Mouse (Mus musculus) intestine, embryonic 15.5 days (tissue): Measurements from ENCODE around the gene Gcc1. TPM values are rescaled to one million over a fixed set of nuclear protein-coding genes. Genes with fewer than 3 reads are reported as not detected.

Experiments used
- ATAC-seq: fragments of 200-750 bp; cut with Nextera tagmentation; 2 replicates; pipeline ENCODE4 v1.8.0; 2017; ENCODE audit warnings: moderate TSS enrichment, moderate library complexity
- H3K27ac ChIP-seq: fragments of 300-500 bp; sonication (generic); 2 replicates; pipeline ENCODE4 v1.5.1; 2015; ENCODE audit warnings: mild to moderate bottlenecking, inconsistent platforms
- H3K27me3 ChIP-seq: fragments of 300-500 bp; sonication (generic); replicated peaks from 2 replicates; pipeline ENCODE4 v1.6.1; 2015; ENCODE audit warnings: inconsistent platforms
- H3K36me3 ChIP-seq: fragments of 300-500 bp; sonication (generic); 2 replicates; pipeline ENCODE4 v1.6.1; 2015; ENCODE audit warnings: inconsistent platforms
- H3K4me1 ChIP-seq: fragments of 300-500 bp; sonication (generic); replicated peaks from 2 replicates; pipeline ENCODE4 v1.6.1; 2015; ENCODE audit warnings: inconsistent platforms
- H3K4me2 ChIP-seq: fragments of 300-500 bp; sonication (generic); replicated peaks from 2 replicates; pipeline ENCODE4 v1.6.1; 2015; ENCODE audit warnings: mild to moderate bottlenecking, inconsistent platforms
- H3K4me3 ChIP-seq: fragments of 300-500 bp; sonication (generic); replicated peaks from 2 replicates; pipeline ENCODE4 v1.5.1; 2015; ENCODE audit warnings: inconsistent platforms
- H3K9ac ChIP-seq: fragments of 300-500 bp; sonication (generic); 2 replicates; pipeline ENCODE4 v1.6.1; 2015; ENCODE audit warnings: inconsistent platforms
- H3K9me3 ChIP-seq: fragments of 300-500 bp; sonication (generic); 2 replicates; pipeline ENCODE4 v1.6.1; 2016; ENCODE audit warnings: inconsistent platforms
- WGBS: fragments of 180-500 bp; shearing (Covaris S2); methylation state at CpG from one replicate; pipeline ENCODE4 v1.1.7; 2015; 5-methylcytosine and 5-hydroxymethylcytosine counted together
- polyA plus RNA-seq: library from polyadenylated mRNA; unstranded; fragments of >200 nt; fragmentation: Nextera tagmentation; extraction: Ambion mirVana; gene quantifications from 2 replicates; pipeline ENCODE4 v1.2.1, GENCODE M21; 2015

Gene Gcc1
- 8.5 and 8.7 TPM in 2 replicates for polyA plus RNA-seq

GRCm38 (mm10) chr6:28428290-28428689 is at the start of gene Gcc1:
Gene Gcc1 (minus strand): TSS chr6:28428390.
- H3K4me3 ChIP-seq = no peak within 1 kb of the TSS
- H3K27me3 ChIP-seq = no peaks in the 10 kb centered on the region
- no peaks in the 10 kb centered on the region for H3K9me3 ChIP-seq
- H3K4me2 ChIP-seq = no peak within 1 kb of the TSS
- no peak within 1 kb of the TSS for H3K9ac ChIP-seq
- ATAC-seq = no peak
- WGBS = 81% methylated on average over 3 of the region's 3 CpGs
- H3K27ac ChIP-seq = no peak within 1 kb of the TSS
- H3K4me1 ChIP-seq = 0 out of 2 replicates have a peak, but pooled peaks cover 11% of the 10 kb centered on the region
- H3K36me3 ChIP-seq = peaks cover 7% of the 10 kb centered on the region; the same call in 1 of the 2 replicates

- Histone ChIP-seq H3K4me2 (no peak within 1 kb of the TSS), H3K27ac (no peak within 1 kb of the TSS), H3K9me3 (no peaks in the 10 kb centered on the region), H3K4me3 (no peak within 1 kb of the TSS), H3K9ac (no peak within 1 kb of the TSS), H3K27me3 (no peaks in the 10 kb centered on the region), H3K4me1 (no peaks in the 10 kb centered on the region), H3K36me3 (no peaks in the 10 kb centered on the region)
- ATAC-seq = no peak
- 85% methylated on average over 5 of the region's 5 CpGs for WGBS
Observed at GRCm38 (mm10) chr6:28474839-28475238, 46.6 kb upstream of the Gcc1 start, which contains the start of gene Snd1. Gene Snd1 (plus strand): TSS chr6:28475139.

- Histone ChIP-seq H3K9me3 (no peaks in the 10 kb centered on the region), H3K9ac (no peak overlapping the region), H3K27ac (no peak overlapping the region), H3K4me3 (no peak overlapping the region), H3K27me3 (no peaks in the 10 kb centered on the region), H3K36me3 (no peaks in the 10 kb centered on the region), H3K4me2 (no peak overlapping the region), H3K4me1 (no peaks in the 10 kb centered on the region)
- no peak for ATAC-seq
- WGBS = 79% methylated on average over 4 of the region's 4 CpGs
Observed at GRCm38 (mm10) chr6:28474211-28474610, 46.0 kb upstream of the Gcc1 start.

GRCm38 (mm10) chr6:28471284-28472035 is 43.3 kb upstream of the Gcc1 start:
- no peaks in the 10 kb centered on the region for H3K36me3 ChIP-seq
- H3K4me1 ChIP-seq = no peaks in the 10 kb centered on the region
- ATAC-seq = no peak
- 87% methylated on average over 9 of the region's 9 CpGs for WGBS
- H3K27ac ChIP-seq = no peak overlapping the region
- no peak overlapping the region for H3K9ac ChIP-seq
- H3K27me3 ChIP-seq = no peaks in the 10 kb centered on the region
- H3K9me3 ChIP-seq = no peaks in the 10 kb centered on the region
- H3K4me2 ChIP-seq = no peak overlapping the region
- H3K4me3 ChIP-seq = no peak overlapping the region

GRCm38 (mm10) chr6:28470621-28471020 is 42.4 kb upstream of the Gcc1 start:
- H3K27me3 ChIP-seq = no peaks in the 10 kb centered on the region
- ATAC-seq = no peak
- H3K9ac ChIP-seq = no peak overlapping the region
- H3K4me3 ChIP-seq = no peak overlapping the region
- no peaks in the 10 kb centered on the region for H3K36me3 ChIP-seq
- no peak overlapping the region for H3K4me2 ChIP-seq
- no peak overlapping the region for H3K27ac ChIP-seq
- no peaks in the 10 kb centered on the region for H3K4me1 ChIP-seq
- H3K9me3 ChIP-seq = no peaks in the 10 kb centered on the region
- 82% methylated on average over 5 of the region's 5 CpGs for WGBS

GRCm38 (mm10) chr6:28470017-28470602 is 41.9 kb upstream of the Gcc1 start:
- Histone ChIP-seq H3K36me3 (no peaks in the 10 kb centered on the region), H3K9me3 (no peaks in the 10 kb centered on the region), H3K27me3 (no peaks in the 10 kb centered on the region), H3K4me2 (no peak overlapping the region), H3K9ac (no peak overlapping the region), H3K4me3 (no peak overlapping the region), H3K4me1 (no peaks in the 10 kb centered on the region), H3K27ac (no peak overlapping the region)
- WGBS = 63% methylated on average over 4 of the region's 4 CpGs
- ATAC-seq = 0 out of 2 replicates have a peak, but pooled peaks have one; percentile 36

GRCm38 (mm10) chr6:28464630-28465029 is 36.4 kb upstream of the Gcc1 start:
- Histone ChIP-seq H3K27me3 (no peaks in the 10 kb centered on the region), H3K9ac (no peak overlapping the region), H3K4me3 (no peak overlapping the region), H3K27ac (no peak overlapping the region), H3K4me2 (no peak overlapping the region; the same call in 1 of the 2 replicates), H3K36me3 (no peaks in the 10 kb centered on the region), H3K9me3 (no peaks in the 10 kb centered on the region), H3K4me1 (no peaks in the 10 kb centered on the region)
- WGBS = 16% methylated on average over 6 of the region's 6 CpGs
- peak; percentile 91 for ATAC-seq

- H3K9me3 ChIP-seq = no peaks in the 10 kb centered on the region
- H3K4me1 ChIP-seq = no peaks in the 10 kb centered on the region
- 5% methylated on average over 5 of the region's 5 CpGs for WGBS
- no peaks in the 10 kb centered on the region for H3K27me3 ChIP-seq
- no peak overlapping the region for H3K9ac ChIP-seq
- H3K4me2 ChIP-seq = no peak overlapping the region
- no peak for ATAC-seq
- H3K36me3 ChIP-seq = no peaks in the 10 kb centered on the region
- H3K4me3 ChIP-seq = no peak overlapping the region
- no peak overlapping the region for H3K27ac ChIP-seq
Observed at GRCm38 (mm10) chr6:28460534-28460933, 32.3 kb upstream of the Gcc1 start.

- no peaks in the 10 kb centered on the region for H3K36me3 ChIP-seq
- H3K4me2 ChIP-seq = no peak overlapping the region
- no peaks in the 10 kb centered on the region for H3K9me3 ChIP-seq
- H3K9ac ChIP-seq = no peak overlapping the region
- no peaks in the 10 kb centered on the region for H3K27me3 ChIP-seq
- no peak overlapping the region for H3K4me3 ChIP-seq
- no peaks in the 10 kb centered on the region for H3K4me1 ChIP-seq
- H3K27ac ChIP-seq = no peak overlapping the region
- ATAC-seq = no peak
Observed at GRCm38 (mm10) chr6:28459221-28459668, 31.1 kb upstream of the Gcc1 start.

GRCm38 (mm10) chr6:28450977-28451376 is 22.8 kb upstream of the Gcc1 start:
- no peaks in the 10 kb centered on the region for H3K4me1 ChIP-seq
- peaks cover 25% of the 10 kb centered on the region for H3K27me3 ChIP-seq
- no peak overlapping the region for H3K4me2 ChIP-seq
- no peak overlapping the region for H3K9ac ChIP-seq
- ATAC-seq = no peak
- H3K27ac ChIP-seq = no peak overlapping the region
- no peaks in the 10 kb centered on the region for H3K9me3 ChIP-seq
- 2% methylated on average over 12 of the region's 12 CpGs for whole genome bisulfite sequencing
- H3K4me3 ChIP-seq = no peak overlapping the region
- H3K36me3 ChIP-seq = no peaks in the 10 kb centered on the region

- Histone ChIP-seq H3K27me3 (peaks cover 25% of the 10 kb centered on the region), H3K4me1 (no peaks in the 10 kb centered on the region), H3K4me3 (no peak overlapping the region), H3K4me2 (no peak overlapping the region), H3K36me3 (no peaks in the 10 kb centered on the region), H3K9me3 (no peaks in the 10 kb centered on the region), H3K27ac (no peak overlapping the region), H3K9ac (no peak overlapping the region)
- WGBS = 18% methylated on average over 5 of the region's 5 CpGs
- no peak for ATAC-seq
Observed at GRCm38 (mm10) chr6:28450481-28450880, 22.3 kb upstream of the Gcc1 start.

- Histone ChIP-seq H3K4me3 (no peak within 1 kb of the TSS), H3K36me3 (no peaks in the 10 kb centered on the region), H3K4me2 (no peak within 1 kb of the TSS), H3K27ac (no peak within 1 kb of the TSS), H3K9ac (no peak within 1 kb of the TSS), H3K9me3 (no peaks in the 10 kb centered on the region), H3K27me3 (peaks cover 25% of the 10 kb centered on the region), H3K4me1 (no peaks in the 10 kb centered on the region)
- 77% methylated on average over 2 of the region's 2 CpGs for WGBS
- no peak for ATAC-seq
Observed at GRCm38 (mm10) chr6:28449253-28449652, 21.1 kb upstream of the Gcc1 start, which contains the start of gene Pax4. Gene Pax4 (minus strand): TSS chr6:28449353.

- no peak overlapping the region for H3K4me2 ChIP-seq
- no peak overlapping the region for H3K4me3 ChIP-seq
- no peak for ATAC-seq
- H3K4me1 ChIP-seq = no peaks in the 10 kb centered on the region
- no peak overlapping the region for H3K9ac ChIP-seq
- H3K9me3 ChIP-seq = no peaks in the 10 kb centered on the region
- peaks cover 25% of the 10 kb centered on the region for H3K27me3 ChIP-seq
- no peaks in the 10 kb centered on the region for H3K36me3 ChIP-seq
- WGBS = 82% methylated on average over 7 of the region's 7 CpGs
- H3K27ac ChIP-seq = no peak overlapping the region
Observed at GRCm38 (mm10) chr6:28447937-28448336, 19.7 kb upstream of the Gcc1 start.
